Mouse (Mus musculus): ENCODE measurements around the gene Sipa1l3. TPM values are rescaled to one million over a fixed set of nuclear protein-coding genes. Genes with fewer than 3 reads are reported as not detected.

Sipa1l3 gene
- polyA plus RNA-seq, 1 experiment from 2014 or later, result 4.5 TPM

GRCm38 (mm10) chr7:29550691-29551090, 32.2 kb upstream of the Sipa1l3 start:
- H3K9me3 ChIP-seq (replicated peaks; ENCODE audit: control insufficient read depth, low read length), result no peaks in the 10 kb centered on the region
- 25% methylated on average over 3 of the region's 3 CpGs for WGBS
- no peaks in the 10 kb centered on the region for H3K36me3 ChIP-seq (replicated peaks; ENCODE audit: control insufficient read depth, insufficient read depth, low read depth, low read length)
- no peaks in the 10 kb centered on the region for H3K27me3 ChIP-seq (ENCODE audit: control insufficient read depth, insufficient read depth, low read length)
- no peak overlapping the region for H3K27ac ChIP-seq (replicated peaks; ENCODE audit: low read depth, low read length)
- no peak overlapping the region for H3K4me2 ChIP-seq (ENCODE audit: low read depth, low read length)
- no peaks in the 10 kb centered on the region for H3K4me1 ChIP-seq (ENCODE audit: control insufficient read depth, insufficient read depth, low read length)
- no peak overlapping the region for H3K9ac ChIP-seq (replicated peaks; ENCODE audit: low read length)
- H3K4me3 ChIP-seq (ENCODE audit: low read depth, low read length), result no peak overlapping the region
- DNase-seq (ENCODE audit: low spot score) (peak; percentile 60), ATAC-seq (replicated peaks; ENCODE audit: insufficient number of reproducible peaks, low FRiP score, low TSS enrichment, low read depth) (no peak)

DNA sequence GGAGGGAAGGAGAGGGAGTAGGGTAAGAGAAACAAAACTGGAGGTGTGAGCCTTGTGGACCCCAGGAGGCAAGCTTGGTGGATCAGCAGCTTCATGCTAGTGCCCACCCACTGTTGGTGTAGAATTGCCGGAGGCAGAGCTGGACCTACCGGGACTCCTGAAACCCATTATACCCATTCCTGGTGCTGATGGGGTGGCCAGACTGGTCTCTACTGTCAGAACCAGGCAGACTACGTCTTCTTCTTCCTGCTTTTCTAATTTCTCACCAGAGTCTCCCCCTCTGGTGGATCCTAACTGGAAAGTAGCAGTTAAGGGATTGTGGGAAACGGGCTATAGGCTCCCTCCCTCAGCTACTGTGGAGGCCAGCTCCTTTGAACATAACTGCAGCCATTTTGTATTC, 23.2 kb upstream of the Sipa1l3 start:
- H3K27me3 ChIP-seq (ENCODE audit: control insufficient read depth, insufficient read depth, low read length), result no peaks in the 10 kb centered on the region
- no peak for DNase-seq (ENCODE audit: low spot score)
- H3K4me2 ChIP-seq (ENCODE audit: low read depth, low read length), result no peak overlapping the region
- no peaks in the 10 kb centered on the region for H3K4me1 ChIP-seq (ENCODE audit: control insufficient read depth, insufficient read depth, low read length)
- no peak for ATAC-seq (replicated peaks; ENCODE audit: insufficient number of reproducible peaks, low FRiP score, low TSS enrichment, low read depth)
- WGBS, result 67% methylated on average over 4 of the region's 4 CpGs
- H3K4me3 ChIP-seq (ENCODE audit: low read depth, low read length), result no peak overlapping the region
- H3K9me3 ChIP-seq (replicated peaks; ENCODE audit: control insufficient read depth, low read length), result no peaks in the 10 kb centered on the region; the same call in 1 of the 2 replicates
- no peak overlapping the region for H3K9ac ChIP-seq (replicated peaks; ENCODE audit: low read length)
- no peak overlapping the region for H3K27ac ChIP-seq (replicated peaks; ENCODE audit: low read depth, low read length)
- H3K36me3 ChIP-seq (replicated peaks; ENCODE audit: control insufficient read depth, insufficient read depth, low read depth, low read length), result no peaks in the 10 kb centered on the region

DNA sequence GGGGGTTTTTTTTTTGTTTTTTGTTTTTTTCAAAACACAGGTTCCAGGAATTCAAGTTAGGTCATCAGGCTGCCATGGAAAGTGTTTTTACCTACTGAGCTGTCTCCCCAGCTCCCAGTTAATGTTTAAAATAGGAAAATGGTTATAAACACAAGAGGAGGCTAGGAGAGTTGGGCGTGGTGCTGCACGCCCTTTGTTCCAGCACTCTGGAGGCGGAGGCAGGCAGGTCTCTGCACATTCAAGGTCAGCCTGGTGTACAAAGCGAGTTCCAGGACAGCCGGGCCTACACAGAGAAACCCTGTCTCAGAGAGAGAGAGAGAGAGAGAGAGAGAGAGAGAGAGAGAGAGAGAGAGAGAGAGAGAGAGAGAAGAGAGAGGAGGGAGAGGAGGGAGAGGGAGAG, 22.7 kb upstream of the Sipa1l3 start:
- no peaks in the 10 kb centered on the region for H3K27me3 ChIP-seq (ENCODE audit: control insufficient read depth, insufficient read depth, low read length)
- H3K4me2 ChIP-seq (ENCODE audit: low read depth, low read length), result no peak overlapping the region
- no peaks in the 10 kb centered on the region; the same call in 1 of the 2 replicates for H3K9me3 ChIP-seq (replicated peaks; ENCODE audit: control insufficient read depth, low read length)
- no peak for DNase-seq (ENCODE audit: low spot score)
- no peak overlapping the region for H3K4me3 ChIP-seq (ENCODE audit: low read depth, low read length)
- WGBS, result 92% methylated on average over 5 of the region's 5 CpGs
- H3K36me3 ChIP-seq (replicated peaks; ENCODE audit: control insufficient read depth, insufficient read depth, low read depth, low read length), result no peaks in the 10 kb centered on the region
- no peak overlapping the region for H3K9ac ChIP-seq (replicated peaks; ENCODE audit: low read length)
- no peak for ATAC-seq (replicated peaks; ENCODE audit: insufficient number of reproducible peaks, low FRiP score, low TSS enrichment, low read depth)
- H3K4me1 ChIP-seq (ENCODE audit: control insufficient read depth, insufficient read depth, low read length), result no peaks in the 10 kb centered on the region
- no peak overlapping the region for H3K27ac ChIP-seq (replicated peaks; ENCODE audit: low read depth, low read length)

GRCm38 (mm10) chr7:29540631-29541030, 22.2 kb upstream of the Sipa1l3 start:
- H3K9ac ChIP-seq (replicated peaks; ENCODE audit: low read length), result no peak overlapping the region
- H3K4me1 ChIP-seq (ENCODE audit: control insufficient read depth, insufficient read depth, low read length), result no peaks in the 10 kb centered on the region
- WGBS, result 90% methylated on average over 7 of the region's 7 CpGs
- no peak overlapping the region for H3K27ac ChIP-seq (replicated peaks; ENCODE audit: low read depth, low read length)
- H3K9me3 ChIP-seq (replicated peaks; ENCODE audit: control insufficient read depth, low read length), result no peaks in the 10 kb centered on the region; the same call in 1 of the 2 replicates
- no peaks in the 10 kb centered on the region for H3K36me3 ChIP-seq (replicated peaks; ENCODE audit: control insufficient read depth, insufficient read depth, low read depth, low read length)
- H3K27me3 ChIP-seq (ENCODE audit: control insufficient read depth, insufficient read depth, low read length), result no peaks in the 10 kb centered on the region
- H3K4me2 ChIP-seq (ENCODE audit: low read depth, low read length), result no peak overlapping the region
- no peak for ATAC-seq (replicated peaks; ENCODE audit: insufficient number of reproducible peaks, low FRiP score, low TSS enrichment, low read depth)
- no peak for DNase-seq (ENCODE audit: low spot score)
- H3K4me3 ChIP-seq (ENCODE audit: low read depth, low read length), result no peak overlapping the region

DNA sequence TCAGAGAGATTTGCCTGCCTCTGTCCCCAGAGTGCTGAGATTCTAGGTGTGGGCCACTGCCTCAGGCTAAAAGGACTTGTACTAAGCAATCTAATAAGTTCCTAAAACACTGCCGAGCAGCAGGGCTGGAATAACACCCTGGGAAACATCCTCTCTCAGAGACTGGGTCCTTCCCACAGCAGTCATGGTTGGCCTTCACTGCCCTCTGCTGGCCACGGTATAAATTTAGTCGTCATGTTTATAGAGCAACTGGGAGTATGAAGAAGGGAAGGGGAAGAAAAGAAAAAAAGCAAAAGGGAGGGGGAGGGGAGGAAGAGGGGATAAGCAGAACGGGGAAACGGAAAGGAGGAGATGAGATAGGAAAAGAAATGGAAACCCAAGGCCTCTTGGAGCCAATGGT, 5.3 kb upstream of the Sipa1l3 start:
- Histone ChIP-seq H3K4me3 (ENCODE audit: low read depth, low read length) (no peak overlapping the region), H3K27ac (replicated peaks; ENCODE audit: low read depth, low read length) (no peak overlapping the region), H3K36me3 (replicated peaks; ENCODE audit: control insufficient read depth, insufficient read depth, low read depth, low read length) (no peaks in the 10 kb centered on the region), H3K4me1 (ENCODE audit: control insufficient read depth, insufficient read depth, low read length) (no peaks in the 10 kb centered on the region), H3K9ac (replicated peaks; ENCODE audit: low read length) (no peak overlapping the region), H3K27me3 (ENCODE audit: control insufficient read depth, insufficient read depth, low read length) (no peaks in the 10 kb centered on the region), H3K9me3 (replicated peaks; ENCODE audit: control insufficient read depth, low read length) (no peaks in the 10 kb centered on the region), H3K4me2 (ENCODE audit: low read depth, low read length) (no peak overlapping the region)
- ATAC-seq (replicated peaks; ENCODE audit: insufficient number of reproducible peaks, low FRiP score, low TSS enrichment, low read depth) (no peak), DNase-seq (ENCODE audit: low spot score) (peak; percentile 79)
- WGBS, result 2% methylated on average over 5 of the region's 5 CpGs

DNA sequence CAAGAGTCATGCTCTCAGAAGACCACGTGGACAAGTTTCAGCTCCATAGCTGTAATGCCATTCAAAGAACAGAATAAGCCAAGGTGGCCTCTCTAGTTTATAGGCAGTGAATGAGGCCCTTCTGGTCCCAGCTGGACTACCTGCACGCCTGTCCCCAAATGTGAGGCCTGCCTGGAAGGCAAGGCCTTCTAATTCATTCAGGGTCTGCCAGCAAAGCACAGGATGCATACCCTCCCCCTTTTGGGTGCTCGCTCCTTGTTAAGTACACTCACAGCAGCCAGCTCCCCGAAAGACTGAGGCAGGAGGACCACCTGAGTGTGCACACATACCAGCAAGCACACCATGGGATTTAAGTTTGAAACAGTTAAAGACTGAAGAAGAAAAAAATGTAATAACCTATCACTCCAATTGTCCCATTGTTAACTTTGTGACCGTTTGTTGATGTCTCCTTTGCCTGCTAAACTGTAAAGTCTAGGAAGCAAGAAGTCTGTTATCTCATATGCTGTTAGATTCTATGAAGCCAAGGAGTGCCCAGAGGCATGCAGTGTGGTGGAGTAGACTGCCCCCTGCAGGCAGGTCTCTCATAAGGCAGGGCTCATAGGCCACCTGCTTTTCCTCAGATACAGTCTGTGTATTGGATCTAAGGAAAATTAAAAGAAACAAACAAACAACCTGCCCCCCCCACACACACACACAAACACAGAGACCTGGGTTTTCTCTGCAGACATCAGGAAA, 3.6 kb upstream of the Sipa1l3 start:
- Histone ChIP-seq H3K4me1 (ENCODE audit: control insufficient read depth, insufficient read depth, low read length) (no peaks in the 10 kb centered on the region), H3K36me3 (replicated peaks; ENCODE audit: control insufficient read depth, insufficient read depth, low read depth, low read length) (no peaks in the 10 kb centered on the region), H3K9me3 (replicated peaks; ENCODE audit: control insufficient read depth, low read length) (no peaks in the 10 kb centered on the region), H3K27ac (replicated peaks; ENCODE audit: low read depth, low read length) (no peak overlapping the region), H3K27me3 (ENCODE audit: control insufficient read depth, insufficient read depth, low read length) (no peaks in the 10 kb centered on the region), H3K4me2 (ENCODE audit: low read depth, low read length) (no peak overlapping the region), H3K9ac (replicated peaks; ENCODE audit: low read length) (no peak overlapping the region), H3K4me3 (ENCODE audit: low read depth, low read length) (no peak overlapping the region)
- DNase-seq (ENCODE audit: low spot score) (peak; percentile 82), ATAC-seq (replicated peaks; ENCODE audit: insufficient number of reproducible peaks, low FRiP score, low TSS enrichment, low read depth) (no peak)
- 63% methylated on average over 5 of the region's 5 CpGs for WGBS

GRCm38 (mm10) chr7:29521365-29521764, 2.9 kb upstream of the Sipa1l3 start:
- no peaks in the 10 kb centered on the region for H3K27me3 ChIP-seq (ENCODE audit: control insufficient read depth, insufficient read depth, low read length)
- no peaks in the 10 kb centered on the region for H3K9me3 ChIP-seq (replicated peaks; ENCODE audit: control insufficient read depth, low read length)
- DNase-seq (ENCODE audit: low spot score) (no peak), ATAC-seq (replicated peaks; ENCODE audit: insufficient number of reproducible peaks, low FRiP score, low TSS enrichment, low read depth) (no peak)
- 75% methylated on average over 5 of the region's 5 CpGs for WGBS
- H3K4me3 ChIP-seq (ENCODE audit: low read depth, low read length), result no peak overlapping the region
- no peaks in the 10 kb centered on the region for H3K36me3 ChIP-seq (replicated peaks; ENCODE audit: control insufficient read depth, insufficient read depth, low read depth, low read length)
- H3K9ac ChIP-seq (replicated peaks; ENCODE audit: low read length), result no peak overlapping the region
- H3K27ac ChIP-seq (replicated peaks; ENCODE audit: low read depth, low read length), result no peak overlapping the region
- no peak overlapping the region for H3K4me2 ChIP-seq (ENCODE audit: low read depth, low read length)
- no peaks in the 10 kb centered on the region for H3K4me1 ChIP-seq (ENCODE audit: control insufficient read depth, insufficient read depth, low read length)

GRCm38 (mm10) chr7:29520794-29521193, 2.4 kb upstream of the Sipa1l3 start:
- Histone ChIP-seq H3K27ac (replicated peaks; ENCODE audit: low read depth, low read length) (no peak overlapping the region), H3K4me3 (ENCODE audit: low read depth, low read length) (no peak overlapping the region), H3K9me3 (replicated peaks; ENCODE audit: control insufficient read depth, low read length) (no peaks in the 10 kb centered on the region), H3K36me3 (replicated peaks; ENCODE audit: control insufficient read depth, insufficient read depth, low read depth, low read length) (no peaks in the 10 kb centered on the region), H3K4me1 (ENCODE audit: control insufficient read depth, insufficient read depth, low read length) (no peaks in the 10 kb centered on the region), H3K9ac (replicated peaks; ENCODE audit: low read length) (no peak overlapping the region), H3K4me2 (ENCODE audit: low read depth, low read length) (no peak overlapping the region), H3K27me3 (ENCODE audit: control insufficient read depth, insufficient read depth, low read length) (no peaks in the 10 kb centered on the region)
- no peak for DNase-seq (ENCODE audit: low spot score)
- no peak for ATAC-seq (replicated peaks; ENCODE audit: insufficient number of reproducible peaks, low FRiP score, low TSS enrichment, low read depth)
- WGBS, result 81% methylated on average over 2 of the region's 2 CpGs
